Mouse (Mus musculus) midbrain, embryonic 12.5 days (tissue): Measurements from ENCODE around the gene Cdc42ep1. TPM values are rescaled to one million over a fixed set of nuclear protein-coding genes. Genes with fewer than 3 reads are reported as not detected.
"Not testable (repeated sequence)": the region's sequence is repeated elsewhere in the genome, so short reads cannot be mapped to it uniquely, and the experiment has no call there.

Source experiments
- ATAC-seq: fragments of 200-750 bp; cut with Nextera tagmentation; 2 replicates; pipeline ENCODE4 v1.8.0; 2017; ENCODE audit warnings: low read depth, moderate TSS enrichment, moderate library complexity; ENCODE audit not compliant: low FRiP score
- H3K27ac ChIP-seq: fragments of 300-500 bp; sonication (generic); replicated peaks from 2 replicates; pipeline ENCODE4 v1.5.1; 2016; ENCODE audit warnings: mild to moderate bottlenecking
- H3K27me3 ChIP-seq: fragments of 300-500 bp; sonication (generic); 2 replicates; pipeline ENCODE4 v1.6.1; 2016; ENCODE audit warnings: mild to moderate bottlenecking
- H3K36me3 ChIP-seq: fragments of 300-500 bp; sonication (generic); 2 replicates; pipeline ENCODE4 v1.6.1; 2016
- H3K4me1 ChIP-seq: fragments of 300-500 bp; sonication (generic); 2 replicates; pipeline ENCODE4 v1.6.1; 2016
- H3K4me2 ChIP-seq: fragments of 300-500 bp; sonication (generic); replicated peaks from 2 replicates; pipeline ENCODE4 v1.6.1; 2016; ENCODE audit warnings: mild to moderate bottlenecking, moderate library complexity
- H3K4me3 ChIP-seq: fragments of 300-500 bp; sonication (generic); 2 replicates; pipeline ENCODE4 v1.5.1; 2016; ENCODE audit warnings: mild to moderate bottlenecking
- H3K9ac ChIP-seq: fragments of 300-500 bp; sonication (generic); replicated peaks from 2 replicates; pipeline ENCODE4 v1.6.1; 2016; ENCODE audit warnings: mild to moderate bottlenecking, moderate library complexity
- H3K9me3 ChIP-seq: fragments of 300-500 bp; sonication (generic); 2 replicates; pipeline ENCODE4 v1.6.1; 2016; ENCODE audit warnings: mild to moderate bottlenecking
- WGBS: fragments of 180-500 bp; shearing (Covaris S2); methylation state at CpG from one replicate; pipeline ENCODE4 v1.1.7; 2016; 5-methylcytosine and 5-hydroxymethylcytosine counted together
- polyA plus RNA-seq: library from polyadenylated mRNA; unstranded; fragments of >200 nt; fragmentation: Nextera tagmentation; extraction: Ambion mirVana; gene quantifications from 2 replicates; pipeline ENCODE4 v1.2.1, GENCODE M21; 2016

Cdc42ep1 gene
- polyA plus RNA-seq, 1 experiment from 2014 or later: 11.9 TPM

DNA sequence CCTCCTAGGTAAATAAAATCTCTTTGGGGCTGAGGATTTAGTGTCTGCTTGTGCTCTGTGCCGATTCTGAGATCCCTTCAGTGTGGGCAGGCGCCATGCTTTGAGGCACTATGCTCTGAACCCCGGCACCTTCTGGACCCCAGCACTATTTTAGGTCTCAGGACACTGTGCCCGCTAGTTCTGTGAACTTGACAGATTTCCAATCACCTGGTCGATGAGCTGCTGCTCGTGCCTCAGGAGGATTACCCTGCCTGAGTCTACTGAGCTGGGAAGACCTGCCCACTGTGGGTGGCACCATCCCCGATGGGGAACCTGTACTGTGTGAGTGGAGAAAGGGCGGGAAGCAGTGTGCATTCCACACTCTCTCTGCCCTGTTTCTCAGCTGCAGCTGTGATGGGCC lies 32.6 kb downstream of the Cdc42ep1 start:
- H3K36me3 ChIP-seq: no peaks in the 10 kb centered on the region
- H3K4me3 ChIP-seq: no peak overlapping the region
- H3K9me3 ChIP-seq: no peaks in the 10 kb centered on the region
- H3K27ac ChIP-seq: no peak overlapping the region
- ATAC-seq: no peak
- 78% methylated on average over 8 of the region's 8 CpGs for WGBS
- no peak overlapping the region for H3K4me2 ChIP-seq
- H3K27me3 ChIP-seq: no peaks in the 10 kb centered on the region
- no peak overlapping the region for H3K9ac ChIP-seq
- H3K4me1 ChIP-seq: peaks cover 25% of the 10 kb centered on the region

DNA sequence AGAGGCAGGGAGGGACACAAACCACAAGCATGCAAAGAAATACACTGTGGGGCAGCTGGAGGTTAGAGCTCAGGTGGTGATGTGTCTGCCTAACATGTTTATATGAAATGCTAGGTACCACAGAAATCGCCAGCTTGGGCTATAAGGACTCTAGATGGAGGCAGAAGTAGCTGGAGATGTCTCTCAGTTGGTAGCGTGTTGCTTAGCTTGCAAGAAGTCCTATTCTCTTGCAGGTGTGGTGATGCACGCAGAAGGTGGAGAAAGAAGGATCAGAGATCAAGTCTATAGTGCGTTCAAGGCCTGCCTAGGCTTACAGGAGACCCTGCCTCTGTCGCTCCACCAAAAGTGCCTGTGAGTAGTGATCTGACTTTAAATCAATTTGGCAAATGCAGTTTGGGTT lies 33.1 kb downstream of the Cdc42ep1 start:
- H3K27me3 ChIP-seq: no peaks in the 10 kb centered on the region
- peak overlapping the region; percentile 98 for H3K27ac ChIP-seq
- 0 out of 2 replicates have a peak, but pooled peaks cover 4% of the 10 kb centered on the region for H3K36me3 ChIP-seq
- peaks cover 25% of the 10 kb centered on the region for H3K4me1 ChIP-seq
- ATAC-seq: no peak
- 0 out of 2 replicates have a peak overlapping the region, but pooled peaks have one; percentile 73 for H3K4me3 ChIP-seq
- H3K9ac ChIP-seq: 0 out of 2 replicates have a peak overlapping the region, but pooled peaks have one; percentile 85
- peak overlapping the region; percentile 80 for H3K4me2 ChIP-seq
- no peaks in the 10 kb centered on the region for H3K9me3 ChIP-seq
- WGBS: 81% methylated on average over 5 of the region's 5 CpGs

DNA sequence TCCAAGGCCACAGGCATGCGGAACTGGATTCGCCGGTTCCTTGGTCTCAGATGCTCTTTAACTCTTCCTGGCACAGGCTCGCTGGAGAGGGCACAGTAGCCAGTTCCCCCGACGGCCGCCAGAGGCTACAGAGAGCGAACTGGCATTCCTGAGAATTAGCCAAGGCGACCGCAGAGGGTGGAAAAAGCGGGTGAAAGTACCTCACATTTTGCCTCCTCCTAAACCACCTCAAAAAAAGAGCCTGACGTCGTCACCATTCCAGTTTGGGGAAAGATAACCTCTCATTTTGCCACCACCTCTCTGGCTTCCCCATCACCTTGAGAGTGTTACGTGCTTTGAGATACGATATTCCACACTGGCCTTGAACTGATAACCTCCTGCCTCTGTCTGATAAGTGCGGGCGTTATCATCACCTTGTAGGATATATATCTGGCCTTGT lies 33.9 kb downstream of the Cdc42ep1 start:
- no peak for ATAC-seq
- no peaks in the 10 kb centered on the region for H3K27me3 ChIP-seq
- peaks cover 25% of the 10 kb centered on the region for H3K4me1 ChIP-seq
- H3K4me3 ChIP-seq: peak overlapping the region; percentile 73
- H3K9me3 ChIP-seq: no peaks in the 10 kb centered on the region
- H3K27ac ChIP-seq: peak overlapping the region; percentile 98
- 3% methylated on average over 17 of the region's 17 CpGs for WGBS
- H3K36me3 ChIP-seq: peaks cover 11% of the 10 kb centered on the region; the same call in 1 of the 2 replicates
- H3K9ac ChIP-seq: peak overlapping the region; percentile 85
- peak overlapping the region; percentile 80 for H3K4me2 ChIP-seq

DNA sequence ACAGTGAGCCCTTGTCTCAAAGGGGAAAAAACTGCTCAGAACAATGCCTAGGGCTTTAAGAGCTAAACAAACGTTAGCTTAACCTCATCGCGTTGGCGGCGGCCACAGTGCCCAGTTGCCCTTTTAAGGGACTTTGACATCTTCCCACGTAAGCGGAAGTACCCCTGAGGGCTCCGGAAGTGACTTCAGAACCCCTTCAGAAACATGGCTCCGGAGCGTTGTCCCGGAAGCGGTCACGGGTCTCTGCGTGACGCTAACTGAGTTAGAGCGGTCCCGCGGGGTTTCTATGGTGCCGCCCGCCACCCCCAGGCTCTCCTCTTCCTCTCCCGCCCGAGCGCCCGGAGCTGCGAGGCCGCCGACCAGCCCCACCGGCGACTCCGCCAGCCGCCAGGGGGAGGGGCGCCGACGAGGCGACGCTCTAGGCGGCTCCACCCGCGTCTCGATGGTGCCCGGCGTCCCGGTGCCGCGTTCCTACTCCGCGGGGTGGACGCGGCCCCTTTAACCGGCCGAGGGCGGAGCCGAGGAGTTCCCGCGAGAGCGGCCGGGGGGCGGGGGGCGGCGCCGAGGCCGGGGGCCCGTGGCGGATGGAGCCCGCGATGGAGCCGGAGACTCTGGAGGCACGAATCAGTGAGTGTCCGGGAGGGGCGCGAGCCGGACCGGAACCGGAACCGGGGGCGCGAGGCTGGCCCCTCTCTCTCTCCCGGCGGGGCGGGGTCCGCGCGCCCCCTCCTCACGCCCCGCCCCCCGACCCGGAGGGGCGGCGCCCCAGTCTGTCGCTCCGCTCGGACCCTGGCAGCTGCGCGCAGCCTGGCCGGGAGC lies 34.8 kb downstream of the Cdc42ep1 start, which contains the start of gene Gga1:
TSS of gene Gga1 (plus strand) at position 200 of the 819 bp plus-strand sequence.
- no peaks in the 10 kb centered on the region for H3K9me3 ChIP-seq
- WGBS: under 1% methylated on average over 55 of the region's 95 CpGs
- no peaks in the 10 kb centered on the region for H3K27me3 ChIP-seq
- H3K4me2 ChIP-seq: peak within 1 kb of the TSS; percentile 80
- peaks cover 20% of the 10 kb centered on the region; the same call in 1 of the 2 replicates for H3K36me3 ChIP-seq
- H3K27ac ChIP-seq: peak within 1 kb of the TSS; percentile 98
- H3K9ac ChIP-seq: peak within 1 kb of the TSS; percentile 85
- peak; percentile 94 for ATAC-seq
- peaks cover 25% of the 10 kb centered on the region for H3K4me1 ChIP-seq
- peak within 1 kb of the TSS; percentile 73 for H3K4me3 ChIP-seq

DNA sequence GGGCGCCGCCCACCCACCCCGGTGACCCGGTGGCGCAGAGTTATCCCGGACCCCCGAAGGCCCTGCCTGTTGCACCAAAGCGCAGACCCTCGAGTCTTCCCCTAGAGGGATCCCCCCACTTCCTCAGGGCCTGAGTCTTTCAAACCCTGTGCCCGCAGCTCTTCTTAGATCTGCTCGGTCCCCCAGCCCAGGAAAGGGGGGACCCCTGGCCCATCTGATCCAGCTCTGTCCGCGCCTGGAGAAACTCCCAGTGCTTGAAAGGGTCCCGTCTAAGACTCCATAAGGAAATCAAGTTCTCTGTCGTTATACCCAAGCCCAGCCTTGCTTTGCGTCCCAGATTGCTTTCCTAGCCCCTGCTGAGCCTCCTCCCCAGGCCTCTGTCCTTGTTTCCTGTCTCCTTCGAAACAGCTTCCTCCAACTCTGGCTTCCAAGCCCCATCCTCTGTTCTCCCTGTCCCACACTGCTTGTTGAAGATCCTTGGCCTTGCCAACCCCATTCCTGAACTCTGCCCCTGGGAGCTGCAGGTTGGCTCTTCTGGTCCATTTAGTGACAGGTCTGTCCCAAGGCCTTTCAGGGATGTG lies 35.5 kb downstream of the Cdc42ep1 start:
- peak overlapping the region; percentile 85 for H3K9ac ChIP-seq
- ATAC-seq: no peak; the same call in 1 of the 2 replicates
- peaks cover 25% of the 10 kb centered on the region for H3K4me1 ChIP-seq
- H3K27ac ChIP-seq: peak overlapping the region; percentile 98
- H3K27me3 ChIP-seq: no peaks in the 10 kb centered on the region
- under 1% methylated on average over 17 of the region's 17 CpGs for WGBS
- H3K9me3 ChIP-seq: no peaks in the 10 kb centered on the region
- peaks cover 27% of the 10 kb centered on the region for H3K36me3 ChIP-seq
- peak overlapping the region; percentile 80 for H3K4me2 ChIP-seq
- peak overlapping the region; percentile 73 for H3K4me3 ChIP-seq

DNA sequence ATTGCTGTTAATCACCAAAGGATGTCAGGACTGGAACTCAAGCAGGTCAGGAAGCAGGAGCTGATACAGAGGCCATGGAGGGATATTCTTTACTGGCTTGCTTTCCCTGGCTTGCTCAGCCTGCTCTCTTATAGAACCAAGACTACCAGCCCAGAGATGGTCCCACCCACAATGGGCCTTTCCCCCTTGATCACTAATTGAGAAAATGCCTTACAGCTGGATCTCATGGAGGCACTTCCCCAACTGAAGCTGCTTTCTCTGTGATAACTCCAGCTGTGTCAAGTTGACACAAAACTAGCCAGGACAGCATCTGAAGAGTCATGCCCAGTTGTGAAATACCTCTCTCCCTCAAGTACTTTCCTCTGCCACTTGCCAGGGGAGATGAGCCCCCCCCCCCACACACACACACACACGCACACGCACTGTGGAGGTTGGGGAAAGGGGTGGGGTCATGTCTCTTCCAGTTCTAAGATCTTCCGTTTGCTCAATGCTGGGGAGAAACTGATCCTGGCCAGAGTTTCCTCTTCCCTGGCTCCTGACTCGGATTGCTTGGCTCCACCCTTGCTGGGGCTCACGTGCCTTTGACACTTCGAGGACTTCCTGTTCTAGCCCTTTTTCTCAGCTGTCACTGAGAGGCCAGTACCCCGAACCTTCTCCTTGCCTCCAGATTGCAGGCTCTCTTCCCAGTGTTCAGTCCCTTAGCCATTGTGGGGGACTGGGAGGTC lies 36.5 kb downstream of the Cdc42ep1 start:
- ATAC-seq, H3K9me3 ChIP-seq, H3K4me3 ChIP-seq, H3K27me3 ChIP-seq: not testable (repeated sequence)
- Histone ChIP-seq H3K4me2 (peak overlapping the region; percentile 80; the same call in 1 of the 2 replicates), H3K4me1 (peaks cover 25% of the 10 kb centered on the region), H3K36me3 (peaks cover 38% of the 10 kb centered on the region), H3K27ac (0 out of 2 replicates have a peak overlapping the region, but pooled peaks have one; percentile 35), H3K9ac (peak overlapping the region; percentile 24)
- 73% methylated on average over 7 of the region's 7 CpGs for WGBS

DNA sequence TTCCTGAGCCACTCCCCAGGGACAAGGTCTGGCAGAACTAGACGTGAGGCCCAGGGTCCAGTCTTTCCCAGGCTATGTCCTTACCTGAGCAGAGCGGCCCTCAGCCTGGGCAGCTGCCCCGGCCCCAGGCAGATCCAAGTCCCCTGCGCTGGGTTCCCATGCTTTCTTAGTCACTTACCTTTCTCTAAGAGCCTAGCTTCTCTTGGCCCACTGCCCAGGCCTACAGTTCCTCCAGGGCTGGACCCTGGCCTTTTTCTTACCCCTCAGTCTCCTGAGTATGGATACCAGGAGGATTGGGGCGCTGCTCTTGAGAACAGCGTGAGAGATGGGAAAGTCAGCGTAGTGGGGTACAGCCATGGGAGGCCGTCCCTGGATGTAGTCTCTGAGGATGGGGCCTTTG lies 38.0 kb downstream of the Cdc42ep1 start:
- no peak overlapping the region for H3K4me3 ChIP-seq
- no peaks in the 10 kb centered on the region for H3K27me3 ChIP-seq
- H3K36me3 ChIP-seq: peaks cover 50% of the 10 kb centered on the region
- H3K27ac ChIP-seq: no peak overlapping the region
- ATAC-seq: no peak
- WGBS: 96% methylated on average over 8 of the region's 8 CpGs
- H3K4me1 ChIP-seq: peaks cover 25% of the 10 kb centered on the region
- H3K4me2 ChIP-seq: no peak overlapping the region
- H3K9ac ChIP-seq: 0 out of 2 replicates have a peak overlapping the region, but pooled peaks have one; percentile 0
- H3K9me3 ChIP-seq: no peaks in the 10 kb centered on the region

DNA sequence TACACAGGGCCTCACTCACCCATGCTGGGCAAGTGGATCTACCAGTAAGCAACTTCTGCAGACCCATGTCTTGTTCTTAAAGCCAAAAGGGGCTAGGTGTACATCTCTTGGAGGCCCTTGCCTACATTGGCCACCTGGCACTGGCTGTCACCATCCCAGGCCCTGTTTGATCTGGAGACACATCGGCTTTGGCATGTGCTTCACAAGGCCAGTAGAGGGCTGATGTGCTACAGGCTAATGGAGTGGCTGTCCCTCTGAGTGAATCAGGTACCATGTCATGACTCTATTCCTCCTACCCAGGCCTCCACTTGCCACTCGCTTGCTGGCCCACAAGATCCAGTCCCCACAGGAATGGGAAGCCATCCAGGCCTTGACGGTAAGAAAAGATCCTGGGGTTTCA lies 39.4 kb downstream of the Cdc42ep1 start:
- no peak for ATAC-seq
- no peak overlapping the region for H3K4me3 ChIP-seq
- H3K4me1 ChIP-seq: peaks cover 14% of the 10 kb centered on the region
- no peak overlapping the region for H3K4me2 ChIP-seq
- H3K9me3 ChIP-seq: no peaks in the 10 kb centered on the region
- WGBS: 87% methylated on average over 3 of the region's 3 CpGs
- H3K27ac ChIP-seq: no peak overlapping the region
- H3K36me3 ChIP-seq: peaks cover 63% of the 10 kb centered on the region
- H3K27me3 ChIP-seq: no peaks in the 10 kb centered on the region
- H3K9ac ChIP-seq: no peak overlapping the region

DNA sequence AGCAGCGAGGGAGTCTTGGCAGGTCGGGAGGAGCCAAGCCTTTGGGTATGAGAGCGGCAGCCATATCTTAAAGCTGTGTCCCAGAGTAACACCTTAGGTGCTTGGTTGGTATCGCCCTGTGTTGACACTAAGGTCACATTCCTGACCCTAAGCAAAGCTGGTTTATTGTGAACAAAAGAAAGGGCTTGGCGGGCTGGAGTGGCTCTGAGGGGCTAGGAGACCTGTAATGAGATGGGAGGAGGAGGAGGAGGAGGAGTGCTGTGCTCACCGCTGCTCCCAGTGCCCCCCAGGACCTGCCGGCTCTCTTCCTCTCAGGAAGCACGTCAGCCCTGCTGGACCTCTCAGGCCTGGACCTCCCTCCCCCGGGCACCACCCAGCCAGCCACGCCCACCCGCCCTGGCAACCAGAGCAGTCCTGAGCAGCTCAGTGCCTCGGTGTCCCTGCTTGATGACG lies 47.0 kb downstream of the Cdc42ep1 start:
- Histone ChIP-seq H3K4me3 (no peak overlapping the region), H3K9ac (no peak overlapping the region), H3K4me2 (no peak overlapping the region), H3K27ac (no peak overlapping the region), H3K36me3 (peaks cover 90% of the 10 kb centered on the region), H3K9me3 (no peaks in the 10 kb centered on the region), H3K27me3 (no peaks in the 10 kb centered on the region), H3K4me1 (peaks cover 8% of the 10 kb centered on the region; the same call in 1 of the 2 replicates)
- no peak for ATAC-seq
- 15% methylated on average over 13 of the region's 13 CpGs for WGBS

DNA sequence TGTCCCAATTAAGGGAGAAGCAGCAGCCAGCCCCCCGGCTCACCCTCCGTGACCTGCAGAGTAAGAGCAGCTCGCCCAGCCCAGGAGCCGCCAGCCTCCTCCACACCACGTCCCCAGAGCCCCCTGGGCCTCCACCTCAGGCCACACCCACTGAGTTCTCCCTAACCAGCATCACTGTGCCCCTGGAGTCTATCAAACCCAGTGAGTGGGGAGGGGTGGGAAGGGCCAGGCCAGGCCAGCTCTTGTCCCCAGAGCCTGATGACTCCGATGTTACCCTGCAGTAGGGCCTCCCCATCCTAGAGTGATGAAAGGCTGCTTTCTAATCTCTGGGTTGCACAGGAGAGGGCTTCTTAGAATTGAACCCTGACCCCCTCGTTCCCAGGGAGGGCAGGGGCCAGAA lies 50.0 kb downstream of the Cdc42ep1 start:
- no peak for ATAC-seq
- Histone ChIP-seq H3K4me2 (no peak overlapping the region), H3K9me3 (no peaks in the 10 kb centered on the region), H3K9ac (no peak overlapping the region), H3K36me3 (peaks cover 63% of the 10 kb centered on the region), H3K4me3 (no peak overlapping the region), H3K27ac (no peak overlapping the region), H3K27me3 (no peaks in the 10 kb centered on the region), H3K4me1 (peaks cover 8% of the 10 kb centered on the region; the same call in 1 of the 2 replicates)
- 57% methylated on average over 7 of the region's 7 CpGs for WGBS

DNA sequence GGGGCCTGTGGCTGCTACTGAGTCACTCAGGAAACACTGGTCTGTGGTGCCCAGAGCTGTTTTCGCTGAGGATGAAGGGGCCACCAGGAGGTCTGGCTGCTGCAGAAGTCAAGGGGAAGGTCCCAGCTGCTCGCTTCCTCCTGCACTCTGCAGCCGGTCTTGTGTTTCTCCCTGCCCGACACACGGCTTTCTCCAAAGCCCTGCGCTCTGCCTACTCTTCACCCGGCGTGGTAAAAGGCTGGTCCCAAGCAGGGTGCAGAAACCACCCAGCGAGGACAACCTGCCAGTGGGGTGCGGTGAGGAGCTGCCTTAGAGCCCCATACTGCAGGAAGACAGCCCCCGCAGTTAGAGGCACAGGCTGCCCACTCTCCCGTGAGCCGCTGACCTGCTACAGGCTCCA lies 52.3 kb downstream of the Cdc42ep1 start:
- Histone ChIP-seq H3K9ac (no peak overlapping the region), H3K9me3 (no peaks in the 10 kb centered on the region), H3K4me1 (peaks cover 5% of the 10 kb centered on the region; the same call in 1 of the 2 replicates), H3K4me2 (no peak overlapping the region), H3K4me3 (no peak overlapping the region), H3K36me3 (peaks cover 44% of the 10 kb centered on the region), H3K27ac (no peak overlapping the region), H3K27me3 (peaks cover 16% of the 10 kb centered on the region)
- WGBS: 79% methylated on average over 13 of the region's 13 CpGs
- no peak for ATAC-seq
